Mouse (Mus musculus) forebrain, embryonic 15.5 days (tissue): Measurements from ENCODE around the gene Bsn. TPM values are rescaled to one million over a fixed set of nuclear protein-coding genes. Genes with fewer than 3 reads are reported as not detected.

Experiments used
- ATAC-seq: fragments of 200-750 bp; cut with Nextera tagmentation; replicated peaks from 2 replicates; pipeline ENCODE4 v1.8.0; 2017; ENCODE audit warnings: mild to moderate bottlenecking, moderate TSS enrichment, moderate library complexity
- H3K27ac ChIP-seq: fragments of 300-500 bp; sonication (generic); replicated peaks from 2 replicates; pipeline ENCODE4 v1.5.1; 2015; ENCODE audit warnings: mild to moderate bottlenecking, inconsistent platforms
- H3K27me3 ChIP-seq: fragments of 300-500 bp; sonication (generic); 2 replicates; pipeline ENCODE4 v1.6.1; 2015; ENCODE audit warnings: inconsistent platforms
- H3K36me3 ChIP-seq: fragments of 300-500 bp; sonication (generic); 2 replicates; pipeline ENCODE4 v1.6.1; 2015; ENCODE audit warnings: mild to moderate bottlenecking, inconsistent platforms
- H3K4me1 ChIP-seq: fragments of 300-500 bp; sonication (generic); 2 replicates; pipeline ENCODE4 v1.6.1; 2015; ENCODE audit warnings: inconsistent platforms
- H3K4me2 ChIP-seq: fragments of 300-500 bp; sonication (generic); replicated peaks from 2 replicates; pipeline ENCODE4 v1.6.1; 2015; ENCODE audit warnings: mild to moderate bottlenecking, inconsistent platforms
- H3K4me3 ChIP-seq: fragments of 300-500 bp; sonication (generic); 2 replicates; pipeline ENCODE4 v1.5.1; 2015; ENCODE audit warnings: mild to moderate bottlenecking, inconsistent platforms
- H3K9ac ChIP-seq: fragments of 300-500 bp; sonication (generic); replicated peaks from 2 replicates; pipeline ENCODE4 v1.6.1; 2015; ENCODE audit warnings: mild to moderate bottlenecking, inconsistent platforms
- H3K9me3 ChIP-seq: fragments of 300-500 bp; sonication (generic); 2 replicates; pipeline ENCODE4 v1.6.1; 2016; ENCODE audit warnings: inconsistent platforms
- WGBS: fragments of 180-500 bp; shearing (Covaris S2); methylation state at CpG from one replicate; pipeline ENCODE4 v1.1.7; 2015; ENCODE audit warnings: mixed read lengths; 5-methylcytosine and 5-hydroxymethylcytosine counted together
- polyA plus RNA-seq: library from polyadenylated mRNA; unstranded; fragments of >200 nt; fragmentation: Nextera tagmentation; extraction: Ambion mirVana; gene quantifications from 2 replicates; pipeline ENCODE4 v1.2.1, GENCODE M21; 2015

The Bsn gene
- polyA plus RNA-seq, 1 experiment from 2014 or later = 7.3 TPM

DNA sequence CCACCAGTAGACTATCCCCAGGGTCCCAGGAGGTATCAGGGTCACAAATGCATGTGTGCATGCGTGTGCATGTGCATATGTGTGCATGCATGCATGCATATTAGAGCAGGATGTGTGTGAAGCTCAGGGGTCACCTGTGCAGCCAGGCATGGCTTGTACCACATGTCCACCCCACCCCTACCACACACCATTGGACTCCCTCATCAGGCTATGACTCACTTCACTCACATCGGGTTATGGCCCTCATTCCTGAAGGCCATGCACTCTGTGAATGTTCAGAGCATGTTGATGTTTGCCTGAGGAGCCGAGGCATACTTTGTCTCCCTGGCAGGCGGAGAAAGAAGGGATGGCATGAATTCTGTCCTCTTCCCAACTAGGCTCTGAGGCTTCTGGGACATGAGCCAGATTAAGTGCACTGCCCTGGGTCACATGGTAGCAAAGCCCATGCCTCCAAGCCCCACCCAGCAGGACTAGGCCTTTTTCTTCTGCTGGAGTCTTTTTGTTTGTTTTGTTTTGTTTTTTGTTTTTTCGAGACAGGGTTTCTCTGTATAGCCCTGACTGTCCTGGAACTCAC, 17.3 kb downstream of the Bsn start:
- no peak overlapping the region for H3K27ac ChIP-seq
- no peak overlapping the region for H3K4me2 ChIP-seq
- ATAC-seq = no peak
- no peak overlapping the region for H3K4me3 ChIP-seq
- no peaks in the 10 kb centered on the region for H3K27me3 ChIP-seq
- H3K9ac ChIP-seq = no peak overlapping the region
- WGBS = 72% methylated on average over 5 of the region's 5 CpGs
- H3K36me3 ChIP-seq = peaks cover 3% of the 10 kb centered on the region; the same call in 1 of the 2 replicates
- H3K9me3 ChIP-seq = no peaks in the 10 kb centered on the region
- H3K4me1 ChIP-seq = peaks cover 6% of the 10 kb centered on the region; the same call in 1 of the 2 replicates

DNA sequence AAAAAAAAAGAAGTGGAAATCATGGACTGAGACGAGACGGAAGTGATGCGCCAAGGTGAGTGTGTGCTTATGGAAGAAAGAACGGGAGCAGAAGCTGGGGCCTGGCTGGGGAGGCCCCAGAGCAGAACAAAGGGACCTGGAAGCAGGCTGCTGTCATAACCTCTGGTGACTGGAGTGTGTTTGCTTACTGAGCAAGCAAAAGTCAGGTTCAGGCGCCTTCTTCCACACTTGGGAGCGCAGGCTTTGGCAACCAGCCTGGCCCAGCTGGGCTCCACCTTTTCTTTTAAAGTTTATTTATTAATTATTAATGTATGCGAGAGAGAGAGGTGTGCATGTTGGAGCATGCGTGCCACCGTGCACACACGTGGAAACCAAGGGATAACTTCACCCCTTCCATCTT, 20.4 kb downstream of the Bsn start:
- no peak overlapping the region for H3K4me2 ChIP-seq
- ATAC-seq = no peak
- H3K27ac ChIP-seq = no peak overlapping the region
- no peaks in the 10 kb centered on the region for H3K27me3 ChIP-seq
- peaks cover 6% of the 10 kb centered on the region; the same call in 1 of the 2 replicates for H3K4me1 ChIP-seq
- H3K36me3 ChIP-seq = peaks cover 3% of the 10 kb centered on the region; the same call in 1 of the 2 replicates
- H3K9ac ChIP-seq = no peak overlapping the region
- WGBS = 75% methylated on average over 10 of the region's 10 CpGs
- no peak overlapping the region for H3K4me3 ChIP-seq
- H3K9me3 ChIP-seq = no peaks in the 10 kb centered on the region

- no peaks in the 10 kb centered on the region for H3K27me3 ChIP-seq
- peaks cover 3% of the 10 kb centered on the region; the same call in 1 of the 2 replicates for H3K36me3 ChIP-seq
- H3K9ac ChIP-seq = no peak overlapping the region
- H3K4me2 ChIP-seq = no peak overlapping the region
- ATAC-seq = no peak
- H3K4me3 ChIP-seq = no peak overlapping the region
- 37% methylated on average over 8 of the region's 8 CpGs for WGBS
- H3K9me3 ChIP-seq = no peaks in the 10 kb centered on the region
- H3K4me1 ChIP-seq = no peaks in the 10 kb centered on the region
- no peak overlapping the region for H3K27ac ChIP-seq
These were observed 25.0 kb downstream of the Bsn start for GRCm38 (mm10) chr9:108165143-108165542.

GRCm38 (mm10) chr9:108163646-108164284, 26.4 kb downstream of the Bsn start:
- ATAC-seq = no peak
- H3K36me3 ChIP-seq = peaks cover 3% of the 10 kb centered on the region; the same call in 1 of the 2 replicates
- no peak overlapping the region for H3K27ac ChIP-seq
- H3K4me1 ChIP-seq = no peaks in the 10 kb centered on the region
- H3K9ac ChIP-seq = no peak overlapping the region
- H3K4me2 ChIP-seq = no peak overlapping the region
- H3K4me3 ChIP-seq = no peak overlapping the region
- WGBS = 79% methylated on average over 16 of the region's 16 CpGs
- no peaks in the 10 kb centered on the region for H3K27me3 ChIP-seq
- H3K9me3 ChIP-seq = no peaks in the 10 kb centered on the region

GRCm38 (mm10) chr9:108157891-108158290, 32.3 kb downstream of the Bsn start:
- 72% methylated on average over 7 of the region's 7 CpGs for WGBS
- no peak for ATAC-seq
- no peak overlapping the region for H3K9ac ChIP-seq
- H3K4me1 ChIP-seq = peaks cover 14% of the 10 kb centered on the region
- H3K4me3 ChIP-seq = no peak overlapping the region
- no peaks in the 10 kb centered on the region for H3K27me3 ChIP-seq
- H3K36me3 ChIP-seq = no peaks in the 10 kb centered on the region
- no peak overlapping the region for H3K4me2 ChIP-seq
- H3K27ac ChIP-seq = no peak overlapping the region
- no peaks in the 10 kb centered on the region for H3K9me3 ChIP-seq

DNA sequence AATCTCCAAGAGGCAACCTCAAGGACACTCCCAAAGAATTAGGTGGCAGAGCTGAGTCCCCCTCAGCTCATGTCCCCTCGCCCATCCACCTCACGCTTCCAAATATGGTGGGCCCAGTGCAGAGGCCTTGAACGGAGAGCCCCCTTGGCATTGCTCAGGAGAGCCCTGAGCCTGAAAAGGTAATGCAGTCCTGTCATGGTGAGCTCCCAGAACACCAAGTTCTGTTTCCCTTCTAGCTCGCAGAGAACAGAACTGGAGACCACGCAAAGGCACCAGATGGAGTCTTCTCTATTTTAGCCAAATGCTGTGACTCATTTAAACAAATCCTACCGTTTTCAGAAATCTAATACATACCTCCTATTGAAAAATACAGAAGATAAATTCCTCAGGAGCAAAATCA, 32.7 kb downstream of the Bsn start:
- Histone ChIP-seq H3K9ac (no peak overlapping the region), H3K36me3 (no peaks in the 10 kb centered on the region), H3K27ac (no peak overlapping the region), H3K4me1 (peaks cover 14% of the 10 kb centered on the region), H3K4me3 (no peak overlapping the region), H3K9me3 (no peaks in the 10 kb centered on the region), H3K4me2 (no peak overlapping the region), H3K27me3 (no peaks in the 10 kb centered on the region)
- ATAC-seq = no peak
- WGBS = 81% methylated on average over 6 of the region's 6 CpGs

- WGBS = 93% methylated on average over 5 of the region's 5 CpGs
- Histone ChIP-seq H3K4me2 (no peak overlapping the region), H3K4me3 (no peak overlapping the region), H3K27me3 (no peaks in the 10 kb centered on the region), H3K9ac (no peak overlapping the region), H3K9me3 (no peaks in the 10 kb centered on the region), H3K4me1 (peaks cover 14% of the 10 kb centered on the region), H3K27ac (no peak overlapping the region), H3K36me3 (no peaks in the 10 kb centered on the region)
- no peak for ATAC-seq
These were observed 33.4 kb downstream of the Bsn start for GRCm38 (mm10) chr9:108156786-108157185.

GRCm38 (mm10) chr9:108154814-108155213, 35.4 kb downstream of the Bsn start:
- Histone ChIP-seq H3K27me3 (no peaks in the 10 kb centered on the region), H3K27ac (no peak overlapping the region), H3K9ac (no peak overlapping the region), H3K36me3 (no peaks in the 10 kb centered on the region), H3K4me1 (peaks cover 14% of the 10 kb centered on the region), H3K4me3 (no peak overlapping the region), H3K9me3 (no peaks in the 10 kb centered on the region), H3K4me2 (no peak overlapping the region)
- WGBS = 85% methylated on average over 12 of the region's 12 CpGs
- no peak for ATAC-seq

- Histone ChIP-seq H3K9me3 (no peaks in the 10 kb centered on the region), H3K27ac (peak overlapping the region; percentile 63), H3K27me3 (no peaks in the 10 kb centered on the region), H3K9ac (no peak overlapping the region), H3K4me2 (no peak overlapping the region), H3K36me3 (no peaks in the 10 kb centered on the region), H3K4me3 (no peak overlapping the region), H3K4me1 (peaks cover 14% of the 10 kb centered on the region)
- ATAC-seq = no peak
- WGBS = 71% methylated on average over 12 of the region's 12 CpGs
These were observed 36.4 kb downstream of the Bsn start for GRCm38 (mm10) chr9:108153516-108154448.

DNA sequence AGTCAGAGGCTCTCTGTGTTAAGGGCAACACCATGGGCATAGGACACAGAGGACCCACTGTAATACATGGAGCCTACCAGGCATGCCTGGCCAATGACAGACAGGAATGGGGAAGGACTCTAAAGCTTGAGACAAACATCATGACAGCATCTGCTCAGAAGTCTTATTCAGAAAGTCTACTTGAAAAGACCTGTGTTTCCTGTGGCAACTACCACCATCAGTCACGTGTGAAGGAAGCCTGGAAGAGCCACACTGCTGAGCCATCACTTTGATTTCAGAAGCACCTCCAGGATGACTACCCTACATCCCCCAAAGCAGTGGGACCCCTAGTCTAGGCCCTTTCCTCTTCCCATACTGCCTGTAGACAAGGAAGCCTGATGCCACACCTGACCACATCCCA, 39.7 kb downstream of the Bsn start:
- Histone ChIP-seq H3K36me3 (no peaks in the 10 kb centered on the region), H3K4me3 (no peak overlapping the region), H3K27me3 (no peaks in the 10 kb centered on the region), H3K4me2 (no peak overlapping the region), H3K9ac (no peak overlapping the region), H3K9me3 (no peaks in the 10 kb centered on the region), H3K27ac (no peak overlapping the region), H3K4me1 (peaks cover 14% of the 10 kb centered on the region)
- ATAC-seq = no peak
- WGBS = 72% methylated on average over 1 of the region's 1 CpGs

DNA sequence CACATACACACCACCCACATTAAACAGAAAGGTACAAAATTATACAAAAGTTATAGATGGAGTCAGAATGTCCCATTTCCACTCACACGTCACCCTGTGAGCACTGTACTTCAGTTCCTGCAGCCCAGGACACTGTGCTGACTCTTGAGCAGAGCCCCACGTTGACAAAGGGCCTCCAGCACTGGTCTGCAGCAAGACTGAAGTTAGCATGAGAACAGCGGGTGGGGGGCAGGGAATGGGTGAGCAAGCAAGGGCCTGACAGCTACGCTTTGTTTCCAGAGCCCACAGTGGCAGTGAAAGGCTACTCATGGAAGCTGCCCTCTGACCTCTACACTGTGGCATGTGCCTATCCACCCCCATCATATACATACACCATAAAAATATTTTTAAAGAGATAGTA, 40.4 kb downstream of the Bsn start:
- Histone ChIP-seq H3K9ac (no peak overlapping the region), H3K4me1 (peaks cover 14% of the 10 kb centered on the region), H3K27ac (no peak overlapping the region), H3K36me3 (no peaks in the 10 kb centered on the region), H3K4me3 (no peak overlapping the region), H3K4me2 (no peak overlapping the region), H3K27me3 (no peaks in the 10 kb centered on the region), H3K9me3 (no peaks in the 10 kb centered on the region)
- ATAC-seq = no peak
- 29% methylated on average over 4 of the region's 4 CpGs for WGBS

GRCm38 (mm10) chr9:108147606-108148005, 42.6 kb downstream of the Bsn start:
- H3K36me3 ChIP-seq = no peaks in the 10 kb centered on the region
- H3K9ac ChIP-seq = no peak overlapping the region
- no peak overlapping the region for H3K27ac ChIP-seq
- no peaks in the 10 kb centered on the region for H3K9me3 ChIP-seq
- no peaks in the 10 kb centered on the region for H3K4me1 ChIP-seq
- no peak for ATAC-seq
- H3K4me3 ChIP-seq = no peak overlapping the region
- H3K27me3 ChIP-seq = no peaks in the 10 kb centered on the region
- H3K4me2 ChIP-seq = no peak overlapping the region
- 64% methylated on average over 5 of the region's 5 CpGs for WGBS
